Mouse (Mus musculus): ENCODE data around the gene Ogfr. TPM values are rescaled to one million over a fixed set of nuclear protein-coding genes. Genes with fewer than 3 reads are reported as not detected.

Gene Ogfr
- polyA plus RNA-seq, 1 experiment from 2014 or later = 98.6 TPM

- WGBS = 82% methylated on average over 2 of the region's 2 CpGs
- Histone ChIP-seq H3K4me2 (ENCODE audit: low read depth, low read length, severe bottlenecking) (no peak overlapping the region), H3K9me3 (ENCODE audit: control insufficient read depth, low read length) (no peaks in the 10 kb centered on the region), H3K27ac (ENCODE audit: low read depth, low read length) (no peak overlapping the region), H3K4me1 (replicated peaks; ENCODE audit: control insufficient read depth, insufficient read depth, low read length) (no peaks in the 10 kb centered on the region), H3K36me3 (ENCODE audit: control insufficient read depth, insufficient read depth, low read length) (no peaks in the 10 kb centered on the region), H3K27me3 (ENCODE audit: control insufficient read depth, insufficient read depth, low read length) (no peaks in the 10 kb centered on the region), H3K9ac (ENCODE audit: low read length) (no peak overlapping the region), H3K4me3 (ENCODE audit: low read depth, low read length) (no peak overlapping the region)
- ATAC-seq (replicated peaks; ENCODE audit: low FRiP score) = no peak
- DNase-seq (ENCODE audit: low spot score) = no peak
These were observed 22.8 kb downstream of the Ogfr start for GRCm38 (mm10) chr2:180611882-180612281.

DNA sequence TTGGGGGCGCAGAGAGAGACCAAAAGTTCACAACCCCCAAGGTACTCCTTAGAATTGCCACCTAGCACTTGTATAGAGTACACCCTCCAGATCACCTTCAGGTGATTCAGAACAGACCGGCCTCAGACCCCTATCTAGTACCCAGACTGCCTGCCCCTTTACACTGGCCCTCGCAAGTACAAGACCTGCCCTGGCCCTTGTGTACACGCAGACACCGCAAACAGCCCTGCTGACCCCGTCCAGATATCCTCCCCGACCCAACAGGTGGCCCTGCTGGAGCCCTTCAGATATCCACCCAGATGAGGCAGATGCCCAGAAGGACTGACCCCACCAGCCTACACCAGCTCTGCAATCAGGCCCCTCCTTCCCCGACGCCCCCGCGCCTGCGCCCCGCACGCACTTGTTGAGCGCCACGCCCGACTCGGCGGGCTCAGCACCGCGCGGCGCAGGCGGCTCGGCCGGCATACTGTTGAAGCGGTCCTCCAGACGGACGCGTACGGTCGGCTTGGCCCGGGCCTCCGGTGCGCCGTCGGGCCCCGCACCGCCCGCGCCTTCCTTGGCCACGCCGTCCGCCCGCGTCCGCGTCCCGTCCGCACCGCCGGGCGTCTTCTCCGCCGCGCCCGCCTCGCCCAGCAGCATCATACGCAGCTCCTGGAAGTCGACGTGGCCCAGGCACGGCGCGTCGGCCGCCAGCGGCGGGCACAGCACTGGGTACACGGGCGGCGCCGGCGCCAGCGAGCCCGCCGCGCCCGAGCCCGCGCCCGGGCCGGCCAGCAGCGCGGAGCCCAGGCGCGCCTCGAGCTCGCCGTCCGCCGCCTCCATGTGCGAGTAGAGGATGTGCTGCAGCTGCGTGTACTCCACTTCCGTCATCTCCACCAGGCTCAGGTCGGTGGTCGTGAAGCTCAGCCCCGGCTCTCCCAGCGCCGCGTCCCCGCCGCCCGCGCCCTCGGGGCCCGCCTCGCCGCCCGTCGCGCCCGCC is 52.8 kb downstream of the Ogfr start:
- Histone ChIP-seq H3K4me2 (ENCODE audit: low read depth, low read length, severe bottlenecking) (peak overlapping the region; percentile 32; the same call in 1 of the 2 replicates), H3K36me3 (ENCODE audit: control insufficient read depth, insufficient read depth, low read length) (no peaks in the 10 kb centered on the region; the same call in 1 of the 2 replicates), H3K9me3 (ENCODE audit: control insufficient read depth, low read length) (peaks cover 15% of the 10 kb centered on the region), H3K4me1 (replicated peaks; ENCODE audit: control insufficient read depth, insufficient read depth, low read length) (no peaks in the 10 kb centered on the region; the same call in 1 of the 2 replicates), H3K4me3 (ENCODE audit: low read depth, low read length) (peak overlapping the region; percentile 29), H3K27ac (ENCODE audit: low read depth, low read length) (no peak overlapping the region), H3K9ac (ENCODE audit: low read length) (no peak overlapping the region; the same call in 1 of the 2 replicates), H3K27me3 (ENCODE audit: control insufficient read depth, insufficient read depth, low read length) (peaks cover 27% of the 10 kb centered on the region)
- no peak for DNase-seq (ENCODE audit: low spot score)
- ATAC-seq (replicated peaks; ENCODE audit: low FRiP score) = no peak
- WGBS = 2% methylated on average over 90 of the region's 112 CpGs

DNA sequence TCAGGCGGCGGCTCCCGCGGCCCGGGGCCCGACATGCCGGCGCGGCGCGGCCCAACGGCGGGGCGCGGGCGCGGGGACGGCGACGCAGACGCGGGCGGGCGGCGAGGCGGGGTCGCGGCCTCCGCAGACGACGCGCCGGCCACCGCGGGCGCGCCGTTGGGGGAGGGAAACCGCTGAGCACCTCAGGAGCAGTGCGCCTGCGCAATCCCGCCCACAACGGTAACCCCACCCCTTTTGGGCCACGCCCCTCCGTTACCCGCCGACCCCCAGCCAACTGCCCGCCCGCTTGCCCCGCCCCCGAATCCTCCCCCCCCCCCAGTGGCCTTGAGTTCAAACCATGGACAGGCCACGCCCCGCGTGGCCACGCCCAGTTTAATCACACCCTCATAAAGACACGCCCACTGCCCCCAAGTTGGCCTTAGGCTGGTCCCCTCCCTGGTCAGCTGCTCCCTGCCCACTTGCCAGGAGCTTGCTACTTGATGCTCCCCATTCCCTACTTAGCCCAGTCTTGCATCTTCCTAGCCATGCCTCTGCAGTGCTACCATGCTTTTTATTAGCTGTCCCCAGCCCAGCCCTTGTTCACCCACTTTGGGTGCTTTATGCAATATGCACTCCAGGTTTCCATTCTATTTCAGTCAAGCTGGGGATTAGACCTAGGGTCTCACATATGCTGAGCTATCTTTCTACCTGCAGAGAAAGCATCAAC is 53.7 kb downstream of the Ogfr start, which contains the start of gene Tcfl5:
TSS of gene Tcfl5 (minus strand) at position 154 of the 706 bp plus-strand sequence.
- H3K4me2 ChIP-seq (ENCODE audit: low read depth, low read length, severe bottlenecking) = peak within 1 kb of the TSS; percentile 32; the same call in 1 of the 2 replicates
- H3K27ac ChIP-seq (ENCODE audit: low read depth, low read length) = no peak within 1 kb of the TSS
- ATAC-seq (replicated peaks; ENCODE audit: low FRiP score) = no peak
- 1% methylated on average over 29 of the region's 56 CpGs for WGBS
- no peak for DNase-seq (ENCODE audit: low spot score)
- H3K9ac ChIP-seq (ENCODE audit: low read length) = no peak within 1 kb of the TSS; the same call in 1 of the 2 replicates
- H3K27me3 ChIP-seq (ENCODE audit: control insufficient read depth, insufficient read depth, low read length) = peaks cover 27% of the 10 kb centered on the region
- peak within 1 kb of the TSS; percentile 29 for H3K4me3 ChIP-seq (ENCODE audit: low read depth, low read length)
- H3K4me1 ChIP-seq (replicated peaks; ENCODE audit: control insufficient read depth, insufficient read depth, low read length) = no peaks in the 10 kb centered on the region; the same call in 1 of the 2 replicates
- H3K36me3 ChIP-seq (ENCODE audit: control insufficient read depth, insufficient read depth, low read length) = no peaks in the 10 kb centered on the region; the same call in 1 of the 2 replicates
- peaks cover 15% of the 10 kb centered on the region for H3K9me3 ChIP-seq (ENCODE audit: control insufficient read depth, low read length)

GRCm38 (mm10) chr2:180643626-180644025 is 54.6 kb downstream of the Ogfr start:
- no peak overlapping the region for H3K4me2 ChIP-seq (ENCODE audit: low read depth, low read length, severe bottlenecking)
- H3K27me3 ChIP-seq (ENCODE audit: control insufficient read depth, insufficient read depth, low read length) = peaks cover 27% of the 10 kb centered on the region
- no peaks in the 10 kb centered on the region; the same call in 1 of the 2 replicates for H3K4me1 ChIP-seq (replicated peaks; ENCODE audit: control insufficient read depth, insufficient read depth, low read length)
- H3K9ac ChIP-seq (ENCODE audit: low read length) = no peak overlapping the region
- DNase-seq (ENCODE audit: low spot score) (no peak), ATAC-seq (replicated peaks; ENCODE audit: low FRiP score) (no peak)
- H3K9me3 ChIP-seq (ENCODE audit: control insufficient read depth, low read length) = peaks cover 15% of the 10 kb centered on the region
- no peak overlapping the region for H3K4me3 ChIP-seq (ENCODE audit: low read depth, low read length)
- no peaks in the 10 kb centered on the region; the same call in 1 of the 2 replicates for H3K36me3 ChIP-seq (ENCODE audit: control insufficient read depth, insufficient read depth, low read length)
- H3K27ac ChIP-seq (ENCODE audit: low read depth, low read length) = no peak overlapping the region

Other genes with a start within 250 kb of the Ogfr start
- 4.7 and 6.1 TPM in 2 replicates for gene Slco4a1, start 133.0 kb upstream of the Ogfr start, polyA plus RNA-seq (2014; fragmentation: Nextera tagmentation; extraction: Ambion mirVana)
- gene Ntsr1, start 89.3 kb upstream of the Ogfr start, polyA plus RNA-seq (2014; fragmentation: Nextera tagmentation; extraction: Ambion mirVana) = 0.15 and 0.21 TPM in 2 replicates
- gene Mrgbp, start 7.9 kb upstream of the Ogfr start, polyA plus RNA-seq (2014; fragmentation: Nextera tagmentation; extraction: Ambion mirVana) = 49.5 and 51.9 TPM in 2 replicates
- 7.3 and 8.4 TPM in 2 replicates for gene Col9a3, start 8.5 kb downstream of the Ogfr start, polyA plus RNA-seq (2014; fragmentation: Nextera tagmentation; extraction: Ambion mirVana)
- 0.17 and 0.23 TPM in 2 replicates for gene Tcfl5, start 53.5 kb downstream of the Ogfr start, polyA plus RNA-seq (2014; fragmentation: Nextera tagmentation; extraction: Ambion mirVana)
- gene Dido1, start 120.8 kb downstream of the Ogfr start, polyA plus RNA-seq (2014; fragmentation: Nextera tagmentation; extraction: Ambion mirVana) = 39.8 and 44.1 TPM in 2 replicates
- 58.1 and 64.5 TPM in 2 replicates for gene Gid8, start 120.9 kb downstream of the Ogfr start, polyA plus RNA-seq (2014; fragmentation: Nextera tagmentation; extraction: Ambion mirVana)
- 0.11 and 0.57 TPM in 2 replicates for gene Slc17a9, start 136.0 kb downstream of the Ogfr start, polyA plus RNA-seq (2014; fragmentation: Nextera tagmentation; extraction: Ambion mirVana)
- gene Bhlhe23, start 187.7 kb downstream of the Ogfr start, polyA plus RNA-seq (2014; fragmentation: Nextera tagmentation; extraction: Ambion mirVana) = 0.85 and 0.87 TPM in 2 replicates

All from forebrain, embryonic 11.5 days (tissue).